Mouse (Mus musculus) regulatory T cell (primary cell): ENCODE results near the gene Tsga13.

ENCODE experiments used
- in situ Hi-C: fragments of 300-600 bp; cut with MboI, MseI; formaldehyde crosslinking; loops from one replicate; pipeline ENCODE4 v1.15.1; 2025; ENCODE audit warnings: high pct_unique_total_duplicates

The Tsga13 gene

GRCm38 (mm10) chr6:30865031-30865678 is 50.2 kb downstream of the Tsga13 start:
- in situ Hi-C loops: no loop called here

GRCm38 (mm10) chr6:30855956-30856355 is 59.4 kb downstream of the Tsga13 start:
- in situ Hi-C loops: no loop called here

- in situ Hi-C loops: no loop called here
Observed at GRCm38 (mm10) chr6:30855205-30855604, 60.2 kb downstream of the Tsga13 start.

GRCm38 (mm10) chr6:30849818-30850217 is 65.6 kb downstream of the Tsga13 start:
- in situ Hi-C loops: loop anchor here (10.0 kb wide), 1 partner anchor 125 kb away; the partner anchor contains the start of gene Mest
